Mouse (Mus musculus) liver, postnatal 0 days (tissue): ENCODE measurements at regions not wholly inside any gene's neighbourhood (a gene's known extent, or its start where the extent isn't known, plus 50 kb on each side); places are given as distances from the start of the nearest gene placed in this dataset.

Experiments used
- ATAC-seq: fragments of 200-750 bp; cut with Nextera tagmentation; 2 replicates; pipeline ENCODE4 v1.8.0; 2017; ENCODE audit warnings: mild to moderate bottlenecking, moderate library complexity
- DNase-seq: peaks from one replicate; pipeline ENCODE4 v3.0.0-alpha.2; 2016
- H3K27ac ChIP-seq: fragments of 300-500 bp; sonication (generic); 2 replicates; pipeline ENCODE4 v1.5.1; 2014; ENCODE audit warnings: antibody characterized with exemption, moderate library complexity, mild to moderate bottlenecking, low read depth
- H3K27me3 ChIP-seq: fragments of 300-500 bp; sonication (generic); 2 replicates; pipeline ENCODE4 v1.6.1; 2014; ENCODE audit warnings: low read length, control low read depth, mixed read lengths; ENCODE audit not compliant: insufficient read depth
- H3K36me3 ChIP-seq: fragments of 300-500 bp; sonication (generic); replicated peaks from 2 replicates; pipeline ENCODE4 v1.6.1; 2014; ENCODE audit warnings: mild to moderate bottlenecking, control low read depth, low read length, moderate library complexity, mixed read lengths; ENCODE audit not compliant: insufficient read depth
- H3K4me1 ChIP-seq: fragments of 300-500 bp; sonication (generic); 2 replicates; pipeline ENCODE4 v1.6.1; 2014; ENCODE audit warnings: antibody characterized with exemption, mild to moderate bottlenecking, control low read depth; ENCODE audit not compliant: insufficient read depth
- H3K4me2 ChIP-seq: fragments of 300-500 bp; sonication (generic); 2 replicates; pipeline ENCODE4 v1.6.1; 2014; ENCODE audit warnings: low read depth, mild to moderate bottlenecking, low read length, moderate library complexity, mixed read lengths
- H3K4me3 ChIP-seq: fragments of 300-500 bp; sonication (generic); 2 replicates; pipeline ENCODE4 v1.5.1; 2014; ENCODE audit warnings: low read depth, low read length
- H3K9ac ChIP-seq: fragments of 300-500 bp; sonication (generic); replicated peaks from 2 replicates; pipeline ENCODE4 v1.6.1; 2014; ENCODE audit warnings: mild to moderate bottlenecking, moderate library complexity
- H3K9me3 ChIP-seq: fragments of 300-500 bp; sonication (generic); 2 replicates; pipeline ENCODE4 v1.6.1; 2016; ENCODE audit warnings: mild to moderate bottlenecking, control low read depth, low read length, mixed read lengths
- CTCF ChIP-seq: sonication (generic); IDR thresholded peaks from 2 replicates; pipeline ENCODE4 v1.5.1; 2016; ENCODE audit warnings: antibody characterized with exemption, low read depth
- EP300 ChIP-seq: IDR thresholded peaks from 2 replicates; pipeline ENCODE4 v1.6.1; 2016; ENCODE audit warnings: antibody characterized with exemption, low read depth, mild to moderate bottlenecking
- WGBS: fragments of 180-500 bp; shearing (Covaris S2); extraction: QIAGEN DNeasy Blood & Tissue Kit; methylation state at CpG from one replicate; pipeline ENCODE4 v1.1.7; 2014; ENCODE audit not compliant: insufficient replicate concordance; 5-methylcytosine and 5-hydroxymethylcytosine counted together

GRCm38 (mm10) chr12:71598641-71599040 lies 232.2 kb upstream of the Daam1 start:
- no peaks in the 10 kb centered on the region for H3K9me3 ChIP-seq
- 78% methylated on average over 9 of the region's 9 CpGs for WGBS
- no peak for ATAC-seq
- no peaks in the 10 kb centered on the region for H3K27me3 ChIP-seq
- no peak for DNase-seq
- no peak overlapping the region for H3K27ac ChIP-seq
- TF ChIP-seq CTCF (no peak), EP300 (no peak)
- no peak overlapping the region for H3K9ac ChIP-seq
- no peak overlapping the region for H3K4me3 ChIP-seq
- H3K4me1 ChIP-seq = no peaks in the 10 kb centered on the region
- H3K36me3 ChIP-seq = no peaks in the 10 kb centered on the region
- no peak overlapping the region for H3K4me2 ChIP-seq

- DNase-seq = no peak
- H3K36me3 ChIP-seq = no peaks in the 10 kb centered on the region
- no peak overlapping the region for H3K9ac ChIP-seq
- WGBS = 72% methylated on average over 8 of the region's 8 CpGs
- no peak for TF ChIP-seq CTCF
- no peak for TF ChIP-seq EP300
- no peak overlapping the region for H3K27ac ChIP-seq
- no peak overlapping the region for H3K4me3 ChIP-seq
- ATAC-seq = no peak
- no peak overlapping the region for H3K4me2 ChIP-seq
- H3K27me3 ChIP-seq = no peaks in the 10 kb centered on the region
- H3K9me3 ChIP-seq = no peaks in the 10 kb centered on the region
- no peaks in the 10 kb centered on the region for H3K4me1 ChIP-seq
These were observed 229.7 kb upstream of the Daam1 start for GRCm38 (mm10) chr12:71601091-71601690.

- no peak for TF ChIP-seq EP300
- TF ChIP-seq CTCF = no peak
- H3K4me2 ChIP-seq = no peak overlapping the region
- H3K27me3 ChIP-seq = no peaks in the 10 kb centered on the region
- H3K4me1 ChIP-seq = no peaks in the 10 kb centered on the region
- WGBS = 83% methylated on average over 10 of the region's 10 CpGs
- no peak overlapping the region for H3K9ac ChIP-seq
- no peaks in the 10 kb centered on the region for H3K36me3 ChIP-seq
- no peak overlapping the region for H3K4me3 ChIP-seq
- no peaks in the 10 kb centered on the region for H3K9me3 ChIP-seq
- ATAC-seq (no peak), DNase-seq (no peak)
- H3K27ac ChIP-seq = no peak overlapping the region
These were observed 227.7 kb upstream of the Daam1 start for GRCm38 (mm10) chr12:71603136-71603535.

- no peaks in the 10 kb centered on the region for H3K4me1 ChIP-seq
- no peak overlapping the region for H3K4me3 ChIP-seq
- no peak overlapping the region for H3K9ac ChIP-seq
- H3K36me3 ChIP-seq = no peaks in the 10 kb centered on the region
- H3K27ac ChIP-seq = no peak overlapping the region
- DNase-seq (no peak), ATAC-seq (no peak)
- no peak for TF ChIP-seq EP300
- no peak for TF ChIP-seq CTCF
- 84% methylated on average over 3 of the region's 3 CpGs for WGBS
- no peak overlapping the region for H3K4me2 ChIP-seq
- H3K9me3 ChIP-seq = no peaks in the 10 kb centered on the region
- no peaks in the 10 kb centered on the region for H3K27me3 ChIP-seq
These were observed 224.5 kb upstream of the Daam1 start for GRCm38 (mm10) chr12:71606366-71606765.

GRCm38 (mm10) chr12:71607966-71608365 lies 222.9 kb upstream of the Daam1 start:
- 85% methylated on average over 4 of the region's 4 CpGs for WGBS
- TF ChIP-seq EP300 = no peak
- no peak for TF ChIP-seq CTCF

GRCm38 (mm10) chr12:71613326-71613725 lies 217.6 kb upstream of the Daam1 start:
- Histone ChIP-seq H3K27me3 (no peaks in the 10 kb centered on the region), H3K9me3 (no peaks in the 10 kb centered on the region), H3K4me2 (no peak overlapping the region), H3K9ac (no peak overlapping the region), H3K36me3 (no peaks in the 10 kb centered on the region), H3K4me3 (no peak overlapping the region), H3K27ac (no peak overlapping the region), H3K4me1 (no peaks in the 10 kb centered on the region)
- ATAC-seq (no peak), DNase-seq (no peak)
- TF ChIP-seq EP300 (no peak), CTCF (no peak)
- WGBS = 66% methylated on average over 8 of the region's 8 CpGs

More at GRCm38 (mm10) chr12:71607966-71608365, 222.9 kb upstream of the Daam1 start:
- Histone ChIP-seq H3K27me3 (no peaks in the 10 kb centered on the region), H3K36me3 (no peaks in the 10 kb centered on the region), H3K27ac (no peak overlapping the region), H3K9me3 (no peaks in the 10 kb centered on the region), H3K4me3 (no peak overlapping the region), H3K4me2 (no peak overlapping the region), H3K9ac (no peak overlapping the region), H3K4me1 (no peaks in the 10 kb centered on the region)
- no peak for DNase-seq
- ATAC-seq = no peak

GRCm38 (mm10) chr12:71614945-71615344 lies 215.9 kb upstream of the Daam1 start:
- H3K9ac ChIP-seq = no peak overlapping the region
- H3K36me3 ChIP-seq = no peaks in the 10 kb centered on the region
- no peak overlapping the region for H3K4me2 ChIP-seq
- DNase-seq (no peak), ATAC-seq (no peak)
- H3K9me3 ChIP-seq = no peaks in the 10 kb centered on the region
- no peak overlapping the region for H3K4me3 ChIP-seq
- 69% methylated on average over 2 of the region's 2 CpGs for WGBS
- no peaks in the 10 kb centered on the region for H3K4me1 ChIP-seq
- H3K27me3 ChIP-seq = no peaks in the 10 kb centered on the region
- TF ChIP-seq EP300 (no peak), CTCF (no peak)
- H3K27ac ChIP-seq = no peak overlapping the region
